ENCODE assay signal across 29 mouse cellular contexts in genomic region chr3:139311721-139312120, GRCm38 (mm10).
DNase-seq lines count a peak whose midpoint lies in the region; ATAC-seq and TF ChIP-seq lines count a peak whose summit lies in the region.
"Had no signal": no experiment of that assay in that cellular context is flagged by ENCODE, and none has a peak within 500 bp of the region (broad histone marks: within the 10 kb centered on the region; RNA-seq: fewer than 3 reads in every experiment).

No protein-coding gene starts in this region.

- 91% methylated on average over 2 of the region's 2 CpGs for WGBS in hindbrain, postnatal 0 days
- WGBS in forebrain, embryonic 16.5 days: 85% methylated on average over 2 of the region's 2 CpGs

- no peak overlapping the region for H3K9ac ChIP-seq in hindbrain, postnatal 0 days (replicated peaks; ENCODE audit: low read length)
- no peak overlapping the region for H3K9ac ChIP-seq in forebrain, embryonic 16.5 days (replicated peaks; ENCODE audit: low read depth, low read length)
- H3K9ac ChIP-seq: embryonic facial prominence, embryonic 15.5 days; forebrain, embryonic 13.5 days; heart, embryonic 15.5 days; limb, embryonic 15.5 days; liver, embryonic 13.5 days; midbrain, embryonic 13.5 days; neural tube, embryonic 13.5 days had no signal

- TF ChIP-seq CTCF in left cerebral cortex, adult 2 months (IDR thresholded peaks at IDR 0.05): no peak
- no peak for TF ChIP-seq CTCF in hindbrain, postnatal 0 days (IDR thresholded peaks at IDR 0.05; ENCODE audit: low read depth)

- H3K36me3 ChIP-seq in hindbrain, postnatal 0 days (ENCODE audit: insufficient read depth, low read length): no peaks in the 10 kb centered on the region
- H3K36me3 ChIP-seq in forebrain, embryonic 16.5 days (ENCODE audit: control insufficient read depth, insufficient read depth): no peaks in the 10 kb centered on the region
- H3K36me3 ChIP-seq: embryonic facial prominence, embryonic 10.5 days; embryonic facial prominence, embryonic 15.5 days; heart, embryonic 10.5 days; heart, embryonic 15.5 days; limb, embryonic 10.5 days; limb, embryonic 15.5 days; liver, embryonic 13.5 days; midbrain, embryonic 13.5 days; neural tube, embryonic 13.5 days had no signal

- H3K4me3 ChIP-seq in left cerebral cortex, adult 2 months: no peak overlapping the region
- H3K4me3 ChIP-seq in hindbrain, postnatal 0 days (ENCODE audit: low read length): no peak overlapping the region
- H3K4me3 ChIP-seq in forebrain, embryonic 16.5 days (replicated peaks; ENCODE audit: low read length): no peak overlapping the region
- H3K4me3 ChIP-seq: embryonic facial prominence, embryonic 10.5 days; embryonic facial prominence, embryonic 15.5 days; forebrain, embryonic 13.5 days; heart, embryonic 10.5 days; heart, embryonic 15.5 days; limb, embryonic 10.5 days; limb, embryonic 15.5 days; liver, embryonic 13.5 days; midbrain, embryonic 13.5 days; neural tube, embryonic 13.5 days had no signal

- H3K4me2 ChIP-seq in hindbrain, postnatal 0 days (ENCODE audit: low read depth, low read length): no peak overlapping the region
- no peak overlapping the region for H3K4me2 ChIP-seq in forebrain, embryonic 16.5 days (ENCODE audit: low read length)
- H3K4me2 ChIP-seq: embryonic facial prominence, embryonic 15.5 days; forebrain, embryonic 13.5 days; heart, embryonic 15.5 days; limb, embryonic 15.5 days; liver, embryonic 13.5 days; midbrain, embryonic 13.5 days; neural tube, embryonic 13.5 days had no signal

- no peaks in the 10 kb centered on the region for H3K9me3 ChIP-seq in hindbrain, postnatal 0 days (ENCODE audit: low read length)
- no peaks in the 10 kb centered on the region for H3K9me3 ChIP-seq in forebrain, embryonic 16.5 days (ENCODE audit: control insufficient read depth, low read length)
- H3K9me3 ChIP-seq: embryonic facial prominence, embryonic 10.5 days; embryonic facial prominence, embryonic 15.5 days; forebrain, embryonic 13.5 days; heart, embryonic 10.5 days; heart, embryonic 15.5 days; limb, embryonic 10.5 days; limb, embryonic 15.5 days; liver, embryonic 13.5 days; midbrain, embryonic 13.5 days; neural tube, embryonic 13.5 days had no signal

- intact Hi-C loops in left cerebral cortex, adult 2 months (cut with DNase I): loop anchor here (5.0 kb wide), 1 partner anchor 866 kb away; no protein-coding TSS in a partner anchor

- no peak for ATAC-seq in hindbrain, postnatal 0 days
- ATAC-seq in forebrain, embryonic 16.5 days: no peak
- ATAC-seq: CD4-positive, CD25-positive, alpha-beta regulatory T cell, adult 4 months; forebrain, embryonic 13.5 days; intestine, postnatal 0 days; lung, postnatal 0 days; midbrain, embryonic 13.5 days had no signal

- H3K4me1 ChIP-seq in hindbrain, postnatal 0 days (ENCODE audit: insufficient read depth, low read length): no peaks in the 10 kb centered on the region
- H3K4me1 ChIP-seq in forebrain, embryonic 16.5 days (replicated peaks; ENCODE audit: control insufficient read depth, insufficient read depth, low read length): no peaks in the 10 kb centered on the region
- H3K4me1 ChIP-seq: embryonic facial prominence, embryonic 10.5 days; embryonic facial prominence, embryonic 15.5 days; forebrain, embryonic 13.5 days; limb, embryonic 15.5 days; liver, embryonic 13.5 days; midbrain, embryonic 13.5 days; neural tube, embryonic 13.5 days had no signal

- no peak overlapping the region for H3K27ac ChIP-seq in left cerebral cortex, adult 2 months
- H3K27ac ChIP-seq in hindbrain, postnatal 0 days: no peak overlapping the region
- no peak overlapping the region for H3K27ac ChIP-seq in forebrain, embryonic 16.5 days (ENCODE audit: low read length)
- H3K27ac ChIP-seq: embryonic facial prominence, embryonic 10.5 days; embryonic facial prominence, embryonic 15.5 days; forebrain, embryonic 13.5 days; heart, embryonic 10.5 days; heart, embryonic 15.5 days; limb, embryonic 10.5 days; limb, embryonic 15.5 days; liver, embryonic 13.5 days; macrophage; midbrain, embryonic 13.5 days; neural tube, embryonic 13.5 days had no signal

- H3K27me3 ChIP-seq in hindbrain, postnatal 0 days (ENCODE audit: insufficient read depth, low read length): no peaks in the 10 kb centered on the region
- H3K27me3 ChIP-seq in forebrain, embryonic 16.5 days (replicated peaks; ENCODE audit: control insufficient read depth, insufficient read depth, low read length): no peaks in the 10 kb centered on the region
- H3K27me3 ChIP-seq: embryonic facial prominence, embryonic 15.5 days; forebrain, embryonic 13.5 days; heart, embryonic 15.5 days; limb, embryonic 15.5 days; liver, embryonic 13.5 days; midbrain, embryonic 13.5 days; neural tube, embryonic 13.5 days had no signal

- DNase-seq in layer of hippocampus, adult 18-20 months (ENCODE audit: low spot score in 2 of 2): peak; percentile 11 to 46
- no peak for DNase-seq in layer of hippocampus, adult 9-10 months (ENCODE audit: low spot score)
- peak; percentile 50 to 52 for DNase-seq in right cerebral cortex, adult 2 months (ENCODE audit: low spot score in 2 of 2)
- no peak for DNase-seq in right cerebral cortex, postnatal 4 days
- DNase-seq in left cerebral cortex, adult 2 months (ENCODE audit: extremely low spot score in 1 of 2, low spot score in 2 of 2): peak; percentile 17 to 24
- peak; percentile 18 to 59 for DNase-seq in right cerebral cortex, postnatal 36 days (ENCODE audit: low spot score in 2 of 2)
- DNase-seq in hindbrain, postnatal 0 days (ENCODE audit: low spot score): no peak
- DNase-seq: cerebellum, adult 8-10 months; cerebellum, postnatal 25 days; gastrocnemius, postnatal 25 days; heart, adult 11 months; kidney, adult 9 months; kidney, postnatal 10 days; liver, embryonic 13.5 days; lung, adult 18-20 months had no signal

Comparison
In these comparisons a context has a peak if more than half of its experiments do, and no peak if none do; other contexts are left out.
1. DNase-seq: peak in layer of hippocampus, adult 18-20 months (2 of 2), right cerebral cortex, adult 2 months (2 of 2), left cerebral cortex, adult 2 months (2 of 2) and right cerebral cortex, postnatal 36 days (2 of 2); none in layer of hippocampus, adult 9-10 months (single experiment), right cerebral cortex, postnatal 4 days (single experiment) and hindbrain, postnatal 0 days (single experiment).